Comparison of ENCODE assay signal across 14 mouse cellular contexts in the genomic region with DNA sequence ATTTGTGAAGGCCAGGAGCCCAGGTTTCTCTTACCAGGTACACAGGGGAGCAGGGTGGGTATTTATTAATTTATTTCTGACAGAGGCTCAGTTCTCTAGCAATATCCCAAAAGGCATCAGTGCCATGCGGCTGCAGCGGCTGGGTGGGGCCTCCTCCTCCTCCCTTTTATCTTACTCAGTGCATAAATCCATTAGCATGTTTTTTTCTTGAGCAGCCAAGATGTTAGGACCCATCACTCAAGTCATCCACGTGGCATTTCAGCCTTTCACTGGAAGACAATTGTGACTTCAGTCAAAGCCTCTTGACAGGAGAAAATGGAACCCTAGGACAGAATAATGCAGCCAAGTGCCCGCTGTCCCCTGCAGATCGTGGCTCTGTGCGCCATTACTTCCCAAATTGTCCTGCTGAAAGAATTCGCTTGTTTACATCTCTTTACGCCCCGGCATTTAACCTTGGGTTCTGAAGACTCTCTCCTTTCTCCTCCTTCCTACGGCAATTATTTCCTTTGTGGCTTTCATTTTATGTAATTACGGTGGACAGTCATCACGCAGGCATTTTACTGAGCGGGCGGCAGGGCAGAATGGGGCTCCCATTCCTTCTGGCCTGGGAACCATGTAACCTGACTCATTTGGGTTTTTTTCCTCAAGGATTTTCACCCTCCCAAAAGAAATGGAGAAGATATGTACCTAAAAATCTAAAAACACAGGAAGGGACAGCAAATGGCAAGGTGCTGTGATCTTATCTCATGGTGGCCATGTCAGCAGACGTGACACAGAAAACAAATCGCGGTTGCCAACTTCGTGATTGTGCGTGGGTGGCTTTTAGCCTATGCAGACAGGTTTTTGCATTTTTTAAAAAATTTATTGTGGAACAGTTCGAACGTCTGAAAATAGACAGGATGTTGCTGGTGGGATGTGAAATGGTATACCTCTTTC.
DNase-seq lines count a peak whose midpoint lies in the region; ATAC-seq and TF ChIP-seq lines count a peak whose summit lies in the region.
"Had no signal": no experiment of that assay in that cellular context is flagged by ENCODE, and none has a peak within 500 bp of the region (broad histone marks: within the 10 kb centered on the region; RNA-seq: fewer than 3 reads in every experiment).

No protein-coding gene starts in this region.

- peak; percentile 54 to 56 for DNase-seq in left cerebral cortex, adult 18-20 months (ENCODE audit: low spot score in 2 of 2)
- no peak for DNase-seq in left cerebral cortex, adult 11 months (ENCODE audit: low spot score)
- DNase-seq in Patski (ENCODE audit: low read depth, low spot score): peak; percentile 61
- peak; percentile 23 for DNase-seq in fibroblast of lung, adult 2 months (ENCODE audit: low read depth)
- DNase-seq in thymus, postnatal 25 days: no peak
- DNase-seq in urinary bladder, postnatal 36 days (ENCODE audit: low spot score in 2 of 2): no peak
- DNase-seq: adrenal gland, postnatal 25 days; cerebellum, postnatal 10 days; heart, adult 11 months; heart, postnatal 36 days; lung, postnatal 36 days; retina, postnatal 1 day had no signal

- POLR2A ChIA-PET in Patski (lab: Charles Lee): no interaction called here

- CTCF ChIA-PET in Patski (lab: Charles Lee): no interaction called here

- in situ Hi-C loops in Patski (cut with MboI; ENCODE audit: low pct_unique_long_range_greater_than_20kb): no loop called here

- no peaks in the 10 kb centered on the region for H3K9me3 ChIP-seq in neural tube, embryonic 13.5 days

- 38% methylated on average over 21 of the region's 21 CpGs for WGBS in neural tube, embryonic 13.5 days

- no peak overlapping the region for H3K4me3 ChIP-seq in neural tube, embryonic 13.5 days
- H3K4me3 ChIP-seq: erythroblast, embryonic 14.5 days had no signal

- 0 out of 2 replicates have a peak overlapping the region, but pooled peaks have one; percentile 22 for H3K9ac ChIP-seq in neural tube, embryonic 13.5 days

- H3K4me1 ChIP-seq in neural tube, embryonic 13.5 days (replicated peaks): peaks cover 18% of the 10 kb centered on the region

- TF ChIP-seq CTCF in Patski (IDR thresholded peaks at IDR 0.05): no peak

- H3K27me3 ChIP-seq in Patski: no peaks in the 10 kb centered on the region
- no peaks in the 10 kb centered on the region; the same call in 1 of the 2 replicates for H3K27me3 ChIP-seq in neural tube, embryonic 13.5 days

- no peaks in the 10 kb centered on the region for H3K36me3 ChIP-seq in neural tube, embryonic 13.5 days

- peak; percentile 77 for ATAC-seq in Patski
- ATAC-seq in neural tube, embryonic 13.5 days (ENCODE audit: low read depth): no peak

- no peak overlapping the region for H3K27ac ChIP-seq in neural tube, embryonic 13.5 days (replicated peaks)

- peak overlapping the region; percentile 28 for H3K4me2 ChIP-seq in neural tube, embryonic 13.5 days

Comparison
In these comparisons a context has a peak if more than half of its experiments do, and no peak if none do; other contexts are left out.
1. DNase-seq: peak in left cerebral cortex, adult 18-20 months (2 of 2), Patski (single experiment) and fibroblast of lung, adult 2 months (single experiment); none in left cerebral cortex, adult 11 months (single experiment), thymus, postnatal 25 days (single experiment) and urinary bladder, postnatal 36 days (0 of 2).